Mouse (Mus musculus): Measurements from ENCODE around the gene Rasgef1b.

- TF ChIP-seq POLR2A (IDR thresholded peaks at IDR 0.05; ENCODE audit: extremely low read depth, insufficient read depth, low read length) (no peak), CTCF (IDR thresholded peaks at IDR 0.05; ENCODE audit: low read depth, low read length) (no peak)
These were observed 184.0 kb downstream of the Rasgef1b start for GRCm38 (mm10) chr5:99544664-99545494.

Measured in liver, adult 2 months (tissue).